Mouse (Mus musculus) megakaryocyte, embryonic 14.5 days (primary cell): ENCODE data around the gene Eefsec. TPM values are rescaled to one million over a fixed set of nuclear protein-coding genes. Genes with fewer than 3 reads are reported as not detected.

ENCODE experiments used
- H3K27me3 ChIP-seq: replicated peaks from 2 replicates; pipeline ENCODE3; 2012; ENCODE audit warnings: inconsistent platforms
- H3K36me3 ChIP-seq: replicated peaks from 2 replicates; pipeline ENCODE3; 2012; ENCODE audit warnings: low read length, inconsistent platforms, mixed read lengths
- H3K4me1 ChIP-seq: 2 replicates; pipeline ENCODE4 v1.6.1; 2012; ENCODE audit warnings: inconsistent platforms
- H3K4me3 ChIP-seq: replicated peaks from 2 replicates; pipeline ENCODE3; 2012; ENCODE audit warnings: moderate library complexity, mild to moderate bottlenecking, inconsistent platforms
- H3K9me3 ChIP-seq: 2 replicates; pipeline ENCODE4 v1.6.1; 2012; ENCODE audit warnings: inconsistent platforms
- FLI1 ChIP-seq: IDR thresholded peaks from 2 replicates; pipeline ENCODE4 v1.6.1; 2012; ENCODE audit warnings: low read length, inconsistent platforms, mixed read lengths
- GATA1 ChIP-seq: IDR thresholded peaks from 3 replicates; pipeline ENCODE4 v1.6.1; 2012; ENCODE audit warnings: mixed read lengths, low read length, inconsistent platforms, borderline replicate concordance
- polyA plus RNA-seq: library from polyadenylated mRNA; stranded (reverse); fragments of >175 nt; gene quantifications from 2 replicates; pipeline ENCODE4 v1.2.3, GENCODE M21; 2012; ENCODE audit warnings: low replicate concordance; ENCODE audit not compliant: insufficient read depth

Eefsec gene
- polyA plus RNA-seq, 1 experiment = 9.3 TPM

DNA sequence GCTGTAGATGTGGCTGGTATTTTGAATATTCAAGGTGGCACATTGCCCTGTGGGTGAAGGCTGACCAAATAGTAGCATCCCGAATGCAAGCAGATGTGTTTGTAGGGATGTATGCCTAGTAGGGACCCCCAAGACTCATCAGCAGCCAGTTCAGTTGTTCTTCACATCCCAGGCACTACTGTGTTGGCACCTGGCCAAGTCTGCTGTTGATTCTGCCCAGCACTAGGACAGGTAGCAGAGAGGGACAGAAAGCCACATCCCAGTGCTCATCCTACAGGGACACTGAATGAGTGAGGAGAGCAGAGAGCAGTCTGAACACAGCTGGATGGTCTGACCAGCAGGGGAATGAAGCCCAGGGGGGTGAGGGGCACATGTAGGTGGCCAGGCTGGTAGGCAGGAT lies 197.1 kb downstream of the Eefsec start:
- H3K4me1 ChIP-seq = peaks cover 71% of the 10 kb centered on the region
- no peaks in the 10 kb centered on the region for H3K36me3 ChIP-seq
- TF ChIP-seq FLI1 (no peak), GATA1 (no peak)
- H3K9me3 ChIP-seq = no peaks in the 10 kb centered on the region
- no peak overlapping the region for H3K4me3 ChIP-seq
- H3K27me3 ChIP-seq = peaks cover 48% of the 10 kb centered on the region

GRCm38 (mm10) chr6:88242604-88243003 lies 203.7 kb downstream of the Eefsec start:
- peak overlapping the region; percentile 82 for H3K4me3 ChIP-seq
- no peaks in the 10 kb centered on the region for H3K9me3 ChIP-seq
- TF ChIP-seq FLI1 (no peak), GATA1 (no peak)
- H3K36me3 ChIP-seq = no peaks in the 10 kb centered on the region
- H3K4me1 ChIP-seq = peaks cover 32% of the 10 kb centered on the region
- peaks cover 70% of the 10 kb centered on the region for H3K27me3 ChIP-seq

DNA sequence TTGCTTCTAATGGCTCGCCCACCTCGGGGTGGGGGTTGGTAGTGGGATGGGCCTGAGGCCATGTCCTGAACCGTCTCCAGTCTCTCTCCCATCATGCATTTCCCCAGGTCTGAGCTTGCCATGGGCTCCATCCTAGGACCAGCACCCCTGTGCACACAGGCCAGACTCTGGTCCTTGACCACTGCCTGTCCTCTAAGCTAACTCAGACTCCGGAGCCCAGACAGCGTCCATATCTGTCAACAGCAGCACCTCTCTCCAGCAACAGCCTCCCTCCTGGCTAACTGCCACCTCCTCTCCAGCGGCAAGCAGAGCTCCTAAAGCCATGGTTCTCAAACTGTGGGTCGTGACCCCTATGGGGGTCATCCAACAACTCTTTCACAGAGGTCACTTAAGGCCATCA lies 209.8 kb downstream of the Eefsec start:
- TF ChIP-seq GATA1 (no peak), FLI1 (no peak)
- Histone ChIP-seq H3K9me3 (no peaks in the 10 kb centered on the region), H3K4me3 (no peak overlapping the region), H3K36me3 (no peaks in the 10 kb centered on the region), H3K27me3 (peaks cover 97% of the 10 kb centered on the region), H3K4me1 (peaks cover 17% of the 10 kb centered on the region; the same call in 1 of the 2 replicates)

- Histone ChIP-seq H3K27me3 (peaks cover 99% of the 10 kb centered on the region), H3K4me1 (peaks cover 22% of the 10 kb centered on the region; the same call in 1 of the 2 replicates), H3K36me3 (no peaks in the 10 kb centered on the region), H3K4me3 (no peak overlapping the region), H3K9me3 (no peaks in the 10 kb centered on the region)
- TF ChIP-seq FLI1 = no peak
- no peak for TF ChIP-seq GATA1
Observed at GRCm38 (mm10) chr6:88235983-88236382, 210.4 kb downstream of the Eefsec start.

DNA sequence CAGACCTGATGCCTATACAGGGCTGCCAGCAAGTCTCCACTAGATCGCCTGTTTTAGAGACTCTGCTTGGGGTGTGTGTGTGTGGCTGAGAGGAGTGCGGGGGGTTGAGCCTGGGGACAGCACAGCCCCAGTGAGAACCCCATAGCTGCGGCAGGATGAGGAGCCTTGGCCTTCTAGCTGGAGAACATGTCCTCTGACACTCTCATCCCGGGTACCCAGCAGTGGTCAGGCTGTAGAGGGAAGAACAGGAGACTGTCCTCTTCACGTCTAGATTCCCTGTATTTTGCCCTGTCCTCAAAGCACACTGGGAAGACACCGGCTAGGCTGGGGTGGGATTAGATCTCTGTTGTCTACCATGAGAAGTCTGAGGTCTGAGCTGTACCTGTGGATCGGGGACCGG lies 210.9 kb downstream of the Eefsec start:
- no peaks in the 10 kb centered on the region for H3K9me3 ChIP-seq
- H3K4me3 ChIP-seq = no peak overlapping the region
- peaks cover 22% of the 10 kb centered on the region; the same call in 1 of the 2 replicates for H3K4me1 ChIP-seq
- H3K36me3 ChIP-seq = no peaks in the 10 kb centered on the region
- TF ChIP-seq GATA1 = no peak
- no peak for TF ChIP-seq FLI1
- H3K27me3 ChIP-seq = peaks cover 99% of the 10 kb centered on the region

DNA sequence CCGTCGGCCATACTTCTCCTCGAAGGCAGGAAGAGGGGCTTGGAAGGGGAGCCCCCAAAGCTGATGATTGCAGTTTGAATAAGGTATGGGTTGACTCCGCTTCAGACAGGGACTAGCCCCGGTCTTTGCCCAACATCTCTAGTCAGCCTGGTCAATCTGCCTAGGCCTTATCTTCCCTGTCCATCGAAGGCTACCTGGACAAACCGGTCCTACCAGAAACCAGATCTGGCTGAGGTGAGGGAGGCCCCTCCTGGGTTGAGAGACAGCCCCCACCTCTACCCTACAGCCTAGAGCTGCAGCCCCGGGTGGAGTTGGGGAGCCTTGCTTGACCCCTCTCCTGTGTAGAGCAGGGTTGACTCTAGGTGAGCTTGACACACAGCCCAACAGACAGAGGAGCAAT lies 212.3 kb downstream of the Eefsec start:
- H3K27me3 ChIP-seq = peaks cover 99% of the 10 kb centered on the region
- H3K36me3 ChIP-seq = no peaks in the 10 kb centered on the region
- H3K9me3 ChIP-seq = no peaks in the 10 kb centered on the region
- H3K4me3 ChIP-seq = no peak overlapping the region
- TF ChIP-seq GATA1 (no peak), FLI1 (no peak)
- peaks cover 29% of the 10 kb centered on the region; the same call in 1 of the 2 replicates for H3K4me1 ChIP-seq

DNA sequence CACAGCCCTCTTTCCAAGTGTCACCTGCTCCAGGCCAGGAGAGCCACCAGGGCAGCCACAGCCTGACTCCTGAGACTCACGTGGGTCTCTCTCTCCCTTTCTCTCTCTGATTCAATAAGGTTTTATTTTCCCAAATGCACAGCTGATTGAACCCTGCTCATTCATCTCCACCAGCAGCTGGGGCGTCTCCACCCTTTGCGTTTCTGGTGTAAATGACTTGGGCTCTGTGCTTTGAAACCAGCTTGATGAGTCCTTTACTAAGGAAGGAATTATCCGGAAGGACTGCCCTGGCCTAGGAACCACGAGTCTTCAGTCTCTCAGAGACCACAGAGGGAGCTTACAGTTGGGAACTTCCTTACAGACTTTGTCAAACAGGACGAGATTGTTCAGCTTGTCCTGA lies 214.1 kb downstream of the Eefsec start:
- peaks cover 99% of the 10 kb centered on the region for H3K27me3 ChIP-seq
- H3K4me1 ChIP-seq = peaks cover 40% of the 10 kb centered on the region
- TF ChIP-seq GATA1 = no peak
- TF ChIP-seq FLI1 = no peak
- H3K36me3 ChIP-seq = no peaks in the 10 kb centered on the region
- no peaks in the 10 kb centered on the region for H3K9me3 ChIP-seq
- no peak overlapping the region for H3K4me3 ChIP-seq

DNA sequence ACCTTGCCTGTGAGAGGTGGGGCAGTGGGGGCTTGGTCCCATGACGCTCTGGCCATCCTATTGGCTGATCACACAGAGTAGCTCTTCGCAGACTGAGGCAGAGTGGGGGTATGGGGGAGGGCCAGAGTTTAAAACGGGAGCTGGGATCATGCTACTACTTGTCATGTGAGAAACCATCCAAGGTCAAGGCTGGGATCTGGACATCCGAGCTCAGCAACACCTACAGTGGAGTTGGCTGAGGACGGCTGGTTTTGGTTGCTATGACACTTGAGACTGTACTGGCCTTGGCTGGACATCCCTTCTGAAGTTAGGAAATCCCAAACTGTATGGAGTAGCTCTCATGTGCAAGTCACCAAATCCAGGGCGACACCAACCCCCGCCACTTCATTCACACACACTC lies 214.5 kb downstream of the Eefsec start:
- Histone ChIP-seq H3K4me1 (peaks cover 40% of the 10 kb centered on the region), H3K27me3 (peaks cover 99% of the 10 kb centered on the region)

DNA sequence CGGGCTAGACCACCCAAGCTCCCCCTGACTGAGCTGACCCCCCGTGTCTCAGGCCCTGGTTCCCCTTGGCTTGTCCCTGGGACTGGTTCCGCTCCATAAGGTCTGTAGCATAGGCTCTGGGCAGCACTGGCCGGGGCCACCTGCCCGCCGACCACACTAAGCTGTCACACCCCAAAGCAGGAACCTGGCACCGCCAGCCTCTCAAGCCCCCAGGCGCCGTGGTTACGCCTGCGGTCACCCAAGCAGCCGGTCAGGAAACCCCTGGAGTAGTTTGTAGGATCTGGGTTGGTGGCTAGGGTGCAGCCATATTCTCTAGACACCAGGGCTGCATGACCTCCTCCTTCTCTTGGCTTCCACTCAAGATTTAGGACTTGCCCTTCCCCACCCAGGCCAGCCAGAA lies 217.1 kb downstream of the Eefsec start:
- Histone ChIP-seq H3K36me3 (no peaks in the 10 kb centered on the region), H3K27me3 (peaks cover 99% of the 10 kb centered on the region), H3K4me1 (peaks cover 41% of the 10 kb centered on the region), H3K9me3 (no peaks in the 10 kb centered on the region), H3K4me3 (no peak overlapping the region)
- TF ChIP-seq GATA1 (no peak), FLI1 (no peak)

More for the DNA sequence above, 214.5 kb downstream of the Eefsec start:
- no peak for TF ChIP-seq FLI1
- no peak for TF ChIP-seq GATA1
- H3K9me3 ChIP-seq = no peaks in the 10 kb centered on the region
- H3K36me3 ChIP-seq = no peaks in the 10 kb centered on the region
- H3K4me3 ChIP-seq = no peak overlapping the region

- Histone ChIP-seq H3K4me1 (peaks cover 44% of the 10 kb centered on the region), H3K4me3 (no peak overlapping the region), H3K27me3 (peaks cover 99% of the 10 kb centered on the region), H3K9me3 (peaks cover 6% of the 10 kb centered on the region; the same call in 1 of the 2 replicates), H3K36me3 (no peaks in the 10 kb centered on the region)
- TF ChIP-seq FLI1 = no peak
Observed at GRCm38 (mm10) chr6:88227537-88227936, 218.8 kb downstream of the Eefsec start.

GRCm38 (mm10) chr6:88226570-88226994 lies 219.8 kb downstream of the Eefsec start:
- Histone ChIP-seq H3K9me3 (peaks cover 10% of the 10 kb centered on the region; the same call in 1 of the 2 replicates), H3K4me3 (no peak overlapping the region), H3K27me3 (peaks cover 99% of the 10 kb centered on the region), H3K36me3 (no peaks in the 10 kb centered on the region), H3K4me1 (peaks cover 43% of the 10 kb centered on the region)
- TF ChIP-seq GATA1 (no peak), FLI1 (no peak)
